Mouse (Mus musculus): ENCODE data around the gene Rbfox1. TPM values are rescaled to one million over a fixed set of nuclear protein-coding genes. Genes with fewer than 3 reads are reported as not detected.

Gene Rbfox1
- total and polyA plus RNA-seq, 2 experiments, result 0.09 TPM; not detected in 1

- Histone ChIP-seq H3K9ac (ENCODE audit: low read depth, low read length) (no peak overlapping the region), H3K4me1 (ENCODE audit: control insufficient read depth, insufficient read depth, low read length) (no peaks in the 10 kb centered on the region), H3K4me3 (ENCODE audit: insufficient read depth, low read depth, low read length) (no peak overlapping the region), H3K27me3 (ENCODE audit: control insufficient read depth, insufficient read depth, low read length) (no peaks in the 10 kb centered on the region), H3K79me2 (ENCODE audit: control insufficient read depth, insufficient read depth, low read length) (no peaks in the 10 kb centered on the region), H3K36me3 (ENCODE audit: control insufficient read depth, insufficient read depth, low read length) (no peaks in the 10 kb centered on the region), H3K27ac (replicated peaks; ENCODE audit: insufficient read depth, low read depth, low read length) (no peak overlapping the region)
- 77% methylated on average over 6 of the region's 6 CpGs for WGBS
- TF ChIP-seq POLR2A (IDR thresholded peaks at IDR 0.05; ENCODE audit: extremely low read depth, insufficient read depth, low read length) (no peak), CTCF (IDR thresholded peaks at IDR 0.05; ENCODE audit: low read depth, low read length) (no peak)
- no peak for DNase-seq (ENCODE audit: extremely low read depth, low read depth, low spot score)
These were observed 1070.0 kb downstream of the Rbfox1 start for GRCm38 (mm10) chr16:6955102-6955675.

DNA sequence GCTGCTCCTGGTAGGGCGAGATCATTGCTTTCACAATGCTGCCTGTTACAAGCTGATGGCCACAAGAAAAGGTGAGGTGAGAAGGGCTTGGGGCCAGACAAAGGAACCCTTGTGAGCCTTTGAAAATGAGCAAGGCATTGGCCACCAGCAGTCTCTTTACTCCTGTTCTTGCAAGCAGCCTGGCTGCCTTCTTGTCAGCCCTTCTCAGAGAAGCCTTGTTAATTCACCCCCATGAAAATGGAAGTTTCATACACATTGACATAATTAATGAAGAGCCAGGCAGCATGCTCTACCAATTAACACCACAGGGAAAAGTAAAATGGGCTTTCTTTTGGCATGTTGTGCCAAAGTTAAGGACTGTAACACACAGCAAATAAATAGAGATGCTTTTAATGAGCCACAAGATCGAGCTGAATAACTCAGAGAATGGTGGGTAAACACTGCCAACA, 1076.8 kb downstream of the Rbfox1 start:
- no peak overlapping the region for H3K9ac ChIP-seq (ENCODE audit: low read depth, low read length)
- H3K36me3 ChIP-seq (ENCODE audit: control insufficient read depth, insufficient read depth, low read length), result no peaks in the 10 kb centered on the region
- no peak overlapping the region for H3K27ac ChIP-seq (replicated peaks; ENCODE audit: insufficient read depth, low read depth, low read length)
- no peak overlapping the region for H3K4me3 ChIP-seq (ENCODE audit: insufficient read depth, low read depth, low read length)
- H3K79me2 ChIP-seq (ENCODE audit: control insufficient read depth, insufficient read depth, low read length), result no peaks in the 10 kb centered on the region
- 48% methylated on average over 2 of the region's 2 CpGs for WGBS
- H3K4me1 ChIP-seq (ENCODE audit: control insufficient read depth, insufficient read depth, low read length), result no peaks in the 10 kb centered on the region
- no peaks in the 10 kb centered on the region; the same call in 1 of the 2 replicates for H3K27me3 ChIP-seq (ENCODE audit: control insufficient read depth, insufficient read depth, low read length)
- TF ChIP-seq POLR2A (IDR thresholded peaks at IDR 0.05; ENCODE audit: extremely low read depth, insufficient read depth, low read length) (no peak), CTCF (IDR thresholded peaks at IDR 0.05; ENCODE audit: low read depth, low read length) (no peak)
- no peak for DNase-seq (ENCODE audit: extremely low read depth, low read depth, low spot score)

DNA sequence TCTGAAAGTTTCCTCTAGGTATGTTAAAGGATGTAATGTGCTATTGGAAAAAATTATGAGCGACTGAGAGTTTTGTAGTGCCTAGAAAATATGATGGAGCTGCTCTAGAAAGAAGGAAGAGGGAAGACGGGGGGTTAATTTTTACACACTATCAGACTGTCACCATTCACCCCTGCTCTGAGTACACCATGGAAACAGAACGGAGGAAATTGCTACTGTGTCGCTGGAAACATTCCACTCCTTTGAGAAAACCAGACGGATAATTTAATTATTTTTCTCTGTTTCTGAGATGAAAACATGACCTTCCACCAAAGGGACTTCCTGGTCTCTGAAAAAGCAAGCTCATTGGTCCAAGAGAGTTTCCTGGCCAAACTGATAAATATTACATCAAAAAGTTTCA, 1077.4 kb downstream of the Rbfox1 start:
- DNase-seq (ENCODE audit: extremely low read depth, low read depth, low spot score), result peak; percentile 5
- TF ChIP-seq POLR2A (IDR thresholded peaks at IDR 0.05; ENCODE audit: extremely low read depth, insufficient read depth, low read length), result no peak
- no peak for TF ChIP-seq CTCF (IDR thresholded peaks at IDR 0.05; ENCODE audit: low read depth, low read length)
- H3K9ac ChIP-seq (ENCODE audit: low read depth, low read length), result no peak overlapping the region

DNA sequence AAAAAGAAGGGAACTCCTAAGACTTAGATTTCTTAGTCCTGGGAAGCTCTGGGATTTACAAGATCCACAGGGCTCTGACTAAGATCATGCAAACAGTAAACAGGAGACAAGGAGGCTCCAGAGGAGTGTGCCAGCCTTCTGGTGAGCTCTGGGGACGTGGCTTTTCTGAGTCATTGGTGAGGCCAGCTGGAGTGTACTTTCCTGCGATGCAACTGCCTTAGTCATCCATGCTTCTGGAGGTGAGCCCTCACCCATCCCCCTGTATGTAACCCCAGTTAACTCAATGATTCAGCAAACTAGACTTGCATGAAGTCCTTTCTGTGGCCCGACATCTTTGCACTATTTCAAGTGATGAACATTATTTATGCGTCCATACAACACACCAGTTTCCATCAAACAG, 1078.4 kb downstream of the Rbfox1 start:
- TF ChIP-seq POLR2A (IDR thresholded peaks at IDR 0.05; ENCODE audit: extremely low read depth, insufficient read depth, low read length) (no peak), CTCF (IDR thresholded peaks at IDR 0.05; ENCODE audit: low read depth, low read length) (no peak)
- Histone ChIP-seq H3K27ac (replicated peaks; ENCODE audit: insufficient read depth, low read depth, low read length) (no peak overlapping the region), H3K79me2 (ENCODE audit: control insufficient read depth, insufficient read depth, low read length) (no peaks in the 10 kb centered on the region), H3K4me3 (ENCODE audit: insufficient read depth, low read depth, low read length) (no peak overlapping the region), H3K9ac (ENCODE audit: low read depth, low read length) (no peak overlapping the region), H3K36me3 (ENCODE audit: control insufficient read depth, insufficient read depth, low read length) (no peaks in the 10 kb centered on the region), H3K27me3 (ENCODE audit: control insufficient read depth, insufficient read depth, low read length) (no peaks in the 10 kb centered on the region; the same call in 1 of the 2 replicates), H3K4me1 (ENCODE audit: control insufficient read depth, insufficient read depth, low read length) (no peaks in the 10 kb centered on the region)
- WGBS, result 68% methylated on average over 4 of the region's 4 CpGs
- DNase-seq (ENCODE audit: extremely low read depth, low read depth, low spot score), result no peak

More for the DNA sequence above, 1077.4 kb downstream of the Rbfox1 start:
- no peaks in the 10 kb centered on the region for H3K79me2 ChIP-seq (ENCODE audit: control insufficient read depth, insufficient read depth, low read length)
- no peaks in the 10 kb centered on the region; the same call in 1 of the 2 replicates for H3K27me3 ChIP-seq (ENCODE audit: control insufficient read depth, insufficient read depth, low read length)
- H3K36me3 ChIP-seq (ENCODE audit: control insufficient read depth, insufficient read depth, low read length), result no peaks in the 10 kb centered on the region
- 61% methylated on average over 5 of the region's 5 CpGs for WGBS
- no peak overlapping the region for H3K27ac ChIP-seq (replicated peaks; ENCODE audit: insufficient read depth, low read depth, low read length)
- no peaks in the 10 kb centered on the region for H3K4me1 ChIP-seq (ENCODE audit: control insufficient read depth, insufficient read depth, low read length)
- no peak overlapping the region for H3K4me3 ChIP-seq (ENCODE audit: insufficient read depth, low read depth, low read length)

- H3K4me3 ChIP-seq (ENCODE audit: insufficient read depth, low read depth, low read length), result no peak overlapping the region
- H3K27ac ChIP-seq (replicated peaks; ENCODE audit: insufficient read depth, low read depth, low read length), result no peak overlapping the region
- no peaks in the 10 kb centered on the region for H3K36me3 ChIP-seq (ENCODE audit: control insufficient read depth, insufficient read depth, low read length)
- TF ChIP-seq CTCF (IDR thresholded peaks at IDR 0.05; ENCODE audit: low read depth, low read length) (no peak), POLR2A (IDR thresholded peaks at IDR 0.05; ENCODE audit: extremely low read depth, insufficient read depth, low read length) (no peak)
- 15% methylated on average over 8 of the region's 8 CpGs for WGBS
- no peaks in the 10 kb centered on the region for H3K79me2 ChIP-seq (ENCODE audit: control insufficient read depth, insufficient read depth, low read length)
- DNase-seq (ENCODE audit: extremely low read depth, low read depth, low spot score), result no peak
- peaks cover 2% of the 10 kb centered on the region; the same call in 1 of the 2 replicates for H3K27me3 ChIP-seq (ENCODE audit: control insufficient read depth, insufficient read depth, low read length)
- no peaks in the 10 kb centered on the region for H3K4me1 ChIP-seq (ENCODE audit: control insufficient read depth, insufficient read depth, low read length)
- H3K9ac ChIP-seq (ENCODE audit: low read depth, low read length), result no peak overlapping the region
These were observed 1079.8 kb downstream of the Rbfox1 start for GRCm38 (mm10) chr16:6964720-6965583.
